Mouse (Mus musculus): ENCODE measurements around the gene Gale. TPM values are rescaled to one million over a fixed set of nuclear protein-coding genes. Genes with fewer than 3 reads are reported as not detected.

Gale gene
- polyA plus RNA-seq, 1 experiment from 2014 or later = 166 TPM

- TF ChIP-seq CTCF (IDR thresholded peaks at IDR 0.05; ENCODE audit: low read depth) (peak; percentile 6; the same call in 1 of the 2 replicates), EP300 (optimal IDR thresholded peaks at IDR 0.05) (no peak)
- Histone ChIP-seq H3K4me3 (ENCODE audit: low read depth, low read length) (peak overlapping the region; percentile 82), H3K4me1 (replicated peaks; ENCODE audit: control insufficient read depth, insufficient read depth) (0 out of 2 replicates have a peak, but pooled peaks cover 2% of the 10 kb centered on the region), H3K27ac (replicated peaks) (peak overlapping the region; percentile 88), H3K27me3 (ENCODE audit: control insufficient read depth, insufficient read depth, low read length) (no peaks in the 10 kb centered on the region), H3K36me3 (ENCODE audit: control insufficient read depth, insufficient read depth, low read length) (no peaks in the 10 kb centered on the region), H3K4me2 (replicated peaks; ENCODE audit: low read depth) (peak overlapping the region; percentile 80), H3K9me3 (ENCODE audit: control insufficient read depth, low read length) (no peaks in the 10 kb centered on the region), H3K9ac (ENCODE audit: low read length) (peak overlapping the region; percentile 91)
- ATAC-seq (ENCODE audit: low FRiP score, low TSS enrichment) = 0 out of 2 replicates have a peak, but pooled peaks have one; percentile 1
- DNase-seq (ENCODE audit: low spot score) = no peak
- WGBS = under 1% methylated on average over 28 of the region's 28 CpGs
Observed at GRCm38 (mm10) chr4:135946659-135947301, 16.7 kb upstream of the Gale start.

GRCm38 (mm10) chr4:135948142-135948541 lies 15.4 kb upstream of the Gale start:
- 76% methylated on average over 8 of the region's 8 CpGs for WGBS
- Histone ChIP-seq H3K27me3 (ENCODE audit: control insufficient read depth, insufficient read depth, low read length) (no peaks in the 10 kb centered on the region), H3K27ac (replicated peaks) (peak overlapping the region; percentile 78)

GRCm38 (mm10) chr4:135949475-135949874 lies 14.1 kb upstream of the Gale start:
- no peak overlapping the region for H3K9ac ChIP-seq (ENCODE audit: low read length)
- H3K9me3 ChIP-seq (ENCODE audit: control insufficient read depth, low read length) = no peaks in the 10 kb centered on the region
- no peaks in the 10 kb centered on the region for H3K36me3 ChIP-seq (ENCODE audit: control insufficient read depth, insufficient read depth, low read length)
- H3K4me3 ChIP-seq (ENCODE audit: low read depth, low read length) = no peak overlapping the region
- DNase-seq (ENCODE audit: low spot score) (no peak), ATAC-seq (ENCODE audit: low FRiP score, low TSS enrichment) (no peak)
- H3K4me2 ChIP-seq (replicated peaks; ENCODE audit: low read depth) = no peak overlapping the region
- peak overlapping the region; percentile 45 for H3K27ac ChIP-seq (replicated peaks)
- WGBS = 79% methylated on average over 10 of the region's 10 CpGs
- H3K4me1 ChIP-seq (replicated peaks; ENCODE audit: control insufficient read depth, insufficient read depth) = 0 out of 2 replicates have a peak, but pooled peaks cover 2% of the 10 kb centered on the region
- H3K27me3 ChIP-seq (ENCODE audit: control insufficient read depth, insufficient read depth, low read length) = no peaks in the 10 kb centered on the region
- TF ChIP-seq CTCF (IDR thresholded peaks at IDR 0.05; ENCODE audit: low read depth) (no peak), EP300 (optimal IDR thresholded peaks at IDR 0.05) (no peak)

More at GRCm38 (mm10) chr4:135948142-135948541, 15.4 kb upstream of the Gale start:
- Histone ChIP-seq H3K4me1 (replicated peaks; ENCODE audit: control insufficient read depth, insufficient read depth) (0 out of 2 replicates have a peak, but pooled peaks cover 2% of the 10 kb centered on the region), H3K9me3 (ENCODE audit: control insufficient read depth, low read length) (no peaks in the 10 kb centered on the region), H3K36me3 (ENCODE audit: control insufficient read depth, insufficient read depth, low read length) (no peaks in the 10 kb centered on the region), H3K4me3 (ENCODE audit: low read depth, low read length) (0 out of 2 replicates have a peak overlapping the region, but pooled peaks have one; percentile 4), H3K4me2 (replicated peaks; ENCODE audit: low read depth) (peak overlapping the region; percentile 17; the same call in 1 of the 2 replicates), H3K9ac (ENCODE audit: low read length) (peak overlapping the region; percentile 8; the same call in 1 of the 2 replicates)
- DNase-seq (ENCODE audit: low spot score) = peak; percentile 62
- ATAC-seq (ENCODE audit: low FRiP score, low TSS enrichment) = peak; percentile 43
- no peak for TF ChIP-seq CTCF (IDR thresholded peaks at IDR 0.05; ENCODE audit: low read depth)
- no peak for TF ChIP-seq EP300 (optimal IDR thresholded peaks at IDR 0.05)

- H3K4me1 ChIP-seq (replicated peaks; ENCODE audit: control insufficient read depth, insufficient read depth) = 0 out of 2 replicates have a peak, but pooled peaks cover 2% of the 10 kb centered on the region
- H3K9me3 ChIP-seq (ENCODE audit: control insufficient read depth, low read length) = no peaks in the 10 kb centered on the region
- ATAC-seq (ENCODE audit: low FRiP score, low TSS enrichment) (peak; percentile 35), DNase-seq (ENCODE audit: low spot score) (no peak)
- TF ChIP-seq CTCF (IDR thresholded peaks at IDR 0.05; ENCODE audit: low read depth) (no peak), EP300 (optimal IDR thresholded peaks at IDR 0.05) (no peak)
- 50% methylated on average over 6 of the region's 6 CpGs for WGBS
- H3K27ac ChIP-seq (replicated peaks) = peak overlapping the region; percentile 45
- H3K36me3 ChIP-seq (ENCODE audit: control insufficient read depth, insufficient read depth, low read length) = no peaks in the 10 kb centered on the region; the same call in 1 of the 2 replicates
- no peaks in the 10 kb centered on the region for H3K27me3 ChIP-seq (ENCODE audit: control insufficient read depth, insufficient read depth, low read length)
- no peak overlapping the region for H3K9ac ChIP-seq (ENCODE audit: low read length)
- H3K4me3 ChIP-seq (ENCODE audit: low read depth, low read length) = no peak overlapping the region
- no peak overlapping the region for H3K4me2 ChIP-seq (replicated peaks; ENCODE audit: low read depth)
Observed at GRCm38 (mm10) chr4:135949911-135950310, 13.6 kb upstream of the Gale start.

- DNase-seq (ENCODE audit: low spot score) = no peak
- Histone ChIP-seq H3K9me3 (ENCODE audit: control insufficient read depth, low read length) (no peaks in the 10 kb centered on the region), H3K9ac (ENCODE audit: low read length) (no peak overlapping the region), H3K27me3 (ENCODE audit: control insufficient read depth, insufficient read depth, low read length) (no peaks in the 10 kb centered on the region), H3K27ac (replicated peaks) (peak overlapping the region; percentile 45; the same call in 1 of the 2 replicates), H3K4me3 (ENCODE audit: low read depth, low read length) (no peak overlapping the region), H3K36me3 (ENCODE audit: control insufficient read depth, insufficient read depth, low read length) (peaks cover under 1% of the 10 kb centered on the region), H3K4me2 (replicated peaks; ENCODE audit: low read depth) (no peak overlapping the region), H3K4me1 (replicated peaks; ENCODE audit: control insufficient read depth, insufficient read depth) (0 out of 2 replicates have a peak, but pooled peaks cover 2% of the 10 kb centered on the region)
- TF ChIP-seq EP300 (optimal IDR thresholded peaks at IDR 0.05) (no peak), CTCF (IDR thresholded peaks at IDR 0.05; ENCODE audit: low read depth) (no peak)
- 69% methylated on average over 6 of the region's 6 CpGs for WGBS
- no peak for ATAC-seq (ENCODE audit: low FRiP score, low TSS enrichment)
Observed at GRCm38 (mm10) chr4:135950365-135950764, 13.2 kb upstream of the Gale start.

- ATAC-seq (ENCODE audit: low FRiP score, low TSS enrichment) = no peak
- Histone ChIP-seq H3K9me3 (ENCODE audit: control insufficient read depth, low read length) (no peaks in the 10 kb centered on the region), H3K36me3 (ENCODE audit: control insufficient read depth, insufficient read depth, low read length) (peaks cover 7% of the 10 kb centered on the region), H3K4me1 (replicated peaks; ENCODE audit: control insufficient read depth, insufficient read depth) (0 out of 2 replicates have a peak, but pooled peaks cover 2% of the 10 kb centered on the region), H3K27ac (replicated peaks) (no peak overlapping the region), H3K27me3 (ENCODE audit: control insufficient read depth, insufficient read depth, low read length) (no peaks in the 10 kb centered on the region), H3K9ac (ENCODE audit: low read length) (no peak overlapping the region), H3K4me2 (replicated peaks; ENCODE audit: low read depth) (no peak overlapping the region), H3K4me3 (ENCODE audit: low read depth, low read length) (no peak overlapping the region)
- DNase-seq (ENCODE audit: low spot score) = no peak
- 97% methylated on average over 3 of the region's 3 CpGs for WGBS
- TF ChIP-seq EP300 (optimal IDR thresholded peaks at IDR 0.05) (no peak), CTCF (IDR thresholded peaks at IDR 0.05; ENCODE audit: low read depth) (peak; percentile 56)
Observed at GRCm38 (mm10) chr4:135951505-135951904, 12.0 kb upstream of the Gale start.
